Mouse (Mus musculus): ENCODE data around the gene Treml2.

DNA sequence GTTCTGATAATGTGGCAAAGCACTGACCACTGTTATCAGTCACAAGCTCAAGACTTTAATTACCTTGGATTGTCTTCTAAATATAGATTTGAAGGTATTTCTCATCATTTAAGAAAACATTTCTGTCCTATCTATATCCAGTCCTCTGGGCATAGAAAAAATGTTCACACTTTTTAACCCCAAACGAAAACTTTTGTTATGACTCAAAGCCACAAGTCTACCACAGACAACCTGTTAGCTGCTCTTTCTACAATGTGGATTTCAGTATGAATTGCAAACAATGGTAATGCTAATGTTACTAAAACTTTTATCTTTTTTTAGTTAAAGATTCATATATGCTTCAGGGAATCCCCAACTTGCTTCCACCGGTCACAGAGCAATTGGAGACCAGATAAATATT is 33.2 kb downstream of the Treml2 start:
- TF ChIP-seq CTCF (IDR thresholded peaks at IDR 0.05; ENCODE audit: borderline replicate concordance, insufficient read depth, low read depth, low read length) (no peak), POLR2A (IDR thresholded peaks at IDR 0.05; ENCODE audit: borderline replicate concordance, insufficient read depth, low read length) (no peak)
